Mouse (Mus musculus) stomach, embryonic 14.5 days (tissue): ENCODE results near the gene Kmt5b. TPM values are rescaled to one million over a fixed set of nuclear protein-coding genes. Genes with fewer than 3 reads are reported as not detected.

Source experiments
- ATAC-seq: fragments of 200-750 bp; cut with Nextera tagmentation; 2 replicates; pipeline ENCODE4 v1.8.0; 2017; ENCODE audit warnings: low read depth, moderate TSS enrichment; ENCODE audit not compliant: insufficient number of reproducible peaks, insufficient read depth, low FRiP score
- H3K27ac ChIP-seq: fragments of 300-500 bp; sonication (generic); 2 replicates; pipeline ENCODE4 v1.5.1; 2014; ENCODE audit warnings: mild to moderate bottlenecking, low read length, moderate library complexity, mixed read lengths
- H3K27me3 ChIP-seq: fragments of 300-500 bp; sonication (generic); 2 replicates; pipeline ENCODE4 v1.6.1; 2014; ENCODE audit warnings: low read length, control low read depth, mixed read lengths; ENCODE audit not compliant: control insufficient read depth, insufficient read depth
- H3K36me3 ChIP-seq: fragments of 300-500 bp; sonication (generic); 2 replicates; pipeline ENCODE4 v1.6.1; 2014; ENCODE audit warnings: mild to moderate bottlenecking, control low read depth, low read length, moderate library complexity, mixed read lengths; ENCODE audit not compliant: control insufficient read depth, insufficient read depth
- H3K4me1 ChIP-seq: fragments of 300-500 bp; sonication (generic); 2 replicates; pipeline ENCODE4 v1.6.1; 2014; ENCODE audit warnings: low read length, control low read depth, mixed read lengths; ENCODE audit not compliant: control insufficient read depth, insufficient read depth
- H3K4me2 ChIP-seq: fragments of 300-500 bp; sonication (generic); replicated peaks from 2 replicates; pipeline ENCODE4 v1.6.1; 2014; ENCODE audit warnings: low read depth, low read length, control low read depth
- H3K4me3 ChIP-seq: fragments of 300-500 bp; sonication (generic); 2 replicates; pipeline ENCODE4 v1.5.1; 2014; ENCODE audit warnings: low read depth, low read length, control low read depth
- H3K9ac ChIP-seq: fragments of 300-500 bp; sonication (generic); replicated peaks from 2 replicates; pipeline ENCODE4 v1.6.1; 2014; ENCODE audit warnings: low read depth, mild to moderate bottlenecking, control low read depth, low read length, moderate library complexity, mixed read lengths
- H3K9me3 ChIP-seq: fragments of 300-500 bp; sonication (generic); 2 replicates; pipeline ENCODE4 v1.6.1; 2016; ENCODE audit warnings: low read depth, low read length, control low read depth; ENCODE audit not compliant: control insufficient read depth
- WGBS: fragments of 180-500 bp; shearing (Covaris S2); extraction: QIAGEN DNeasy Blood & Tissue Kit; methylation state at CpG from one replicate; pipeline ENCODE4 v1.1.7; 2014; 5-methylcytosine and 5-hydroxymethylcytosine counted together
- polyA plus RNA-seq: library from polyadenylated mRNA; unstranded; fragments of >200 nt; fragmentation: Nextera tagmentation; extraction: Ambion mirVana; gene quantifications from 2 replicates; pipeline ENCODE4 v1.2.1, GENCODE M21; 2014

Kmt5b gene
- polyA plus RNA-seq, 1 experiment from 2014 or later: 41.5 TPM

DNA sequence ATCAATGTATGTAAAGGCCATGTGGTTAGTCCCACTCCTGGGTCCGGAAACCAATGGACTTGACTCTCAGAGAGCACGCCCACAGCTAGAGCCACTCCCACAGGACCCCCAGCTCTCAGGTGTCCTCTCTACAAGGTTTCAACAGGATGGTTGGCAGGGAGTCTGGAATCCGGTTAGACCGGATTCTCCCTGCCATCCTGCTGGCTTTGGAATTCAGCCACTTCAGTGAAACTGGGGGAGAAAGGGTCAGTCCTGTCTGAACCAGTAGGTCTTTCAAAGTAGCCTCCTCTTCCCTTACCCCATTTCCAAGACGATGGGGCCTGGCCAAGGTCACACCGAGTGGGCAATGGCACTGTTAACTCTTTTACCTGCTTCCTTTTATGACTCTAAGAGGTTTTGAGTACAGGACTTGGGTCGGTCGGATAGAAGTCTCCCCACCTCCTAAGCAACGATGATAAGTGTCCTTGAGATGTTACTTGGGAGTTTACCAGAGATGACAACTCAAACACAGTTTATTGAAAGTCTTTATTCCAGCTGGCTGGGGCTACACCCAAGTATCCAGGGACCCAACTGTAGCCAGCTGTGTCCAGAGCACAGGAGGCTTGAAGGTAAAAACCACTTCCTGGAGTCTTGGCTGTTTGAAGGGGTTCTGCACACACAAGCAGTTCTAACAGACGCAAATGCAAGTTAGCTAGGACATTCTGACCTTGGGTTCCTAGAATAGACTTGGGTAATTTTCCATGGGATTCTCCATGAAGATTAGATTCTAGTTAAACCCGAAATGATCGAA, 75.3 kb downstream of the Kmt5b start:
- H3K27me3 ChIP-seq: no peaks in the 10 kb centered on the region

GRCm38 (mm10) chr19:3843629-3844028, 76.4 kb downstream of the Kmt5b start:
- Histone ChIP-seq H3K4me2 (no peak overlapping the region), H3K9ac (no peak overlapping the region), H3K9me3 (no peaks in the 10 kb centered on the region), H3K4me3 (no peak overlapping the region), H3K27ac (no peak overlapping the region), H3K36me3 (no peaks in the 10 kb centered on the region), H3K4me1 (peaks cover 4% of the 10 kb centered on the region; the same call in 1 of the 2 replicates), H3K27me3 (no peaks in the 10 kb centered on the region)
- WGBS: 62% methylated on average over 2 of the region's 2 CpGs
- no peak for ATAC-seq

More for the DNA sequence above, 75.3 kb downstream of the Kmt5b start:
- no peaks in the 10 kb centered on the region for H3K9me3 ChIP-seq
- no peak overlapping the region for H3K4me2 ChIP-seq
- 35% methylated on average over 12 of the region's 12 CpGs for WGBS
- no peak overlapping the region for H3K4me3 ChIP-seq
- H3K9ac ChIP-seq: no peak overlapping the region
- peak; percentile 75 for ATAC-seq
- peaks cover 4% of the 10 kb centered on the region; the same call in 1 of the 2 replicates for H3K4me1 ChIP-seq
- H3K27ac ChIP-seq: peak overlapping the region; percentile 17; the same call in 1 of the 2 replicates
- no peaks in the 10 kb centered on the region for H3K36me3 ChIP-seq

GRCm38 (mm10) chr19:3844836-3845235, 77.6 kb downstream of the Kmt5b start:
- no peak for ATAC-seq
- Histone ChIP-seq H3K4me2 (no peak overlapping the region), H3K27me3 (no peaks in the 10 kb centered on the region), H3K4me3 (no peak overlapping the region), H3K9ac (no peak overlapping the region), H3K9me3 (no peaks in the 10 kb centered on the region), H3K36me3 (no peaks in the 10 kb centered on the region), H3K4me1 (peaks cover 1% of the 10 kb centered on the region; the same call in 1 of the 2 replicates), H3K27ac (no peak overlapping the region)
- 94% methylated on average over 1 of the region's 1 CpGs for WGBS

GRCm38 (mm10) chr19:3845339-3845738, 78.1 kb downstream of the Kmt5b start:
- Histone ChIP-seq H3K4me1 (no peaks in the 10 kb centered on the region), H3K36me3 (no peaks in the 10 kb centered on the region), H3K9ac (no peak overlapping the region), H3K27me3 (no peaks in the 10 kb centered on the region), H3K4me2 (no peak overlapping the region), H3K9me3 (no peaks in the 10 kb centered on the region), H3K27ac (no peak overlapping the region), H3K4me3 (no peak overlapping the region)
- WGBS: 93% methylated on average over 11 of the region's 11 CpGs
- ATAC-seq: no peak

- no peak for ATAC-seq
- Histone ChIP-seq H3K36me3 (no peaks in the 10 kb centered on the region), H3K4me2 (no peak overlapping the region), H3K4me3 (no peak overlapping the region), H3K4me1 (peaks cover 5% of the 10 kb centered on the region; the same call in 1 of the 2 replicates), H3K27ac (no peak overlapping the region), H3K9me3 (no peaks in the 10 kb centered on the region), H3K27me3 (no peaks in the 10 kb centered on the region), H3K9ac (no peak overlapping the region)
- WGBS: 88% methylated on average over 1 of the region's 1 CpGs
Observed at GRCm38 (mm10) chr19:3845803-3846406, 78.7 kb downstream of the Kmt5b start.

GRCm38 (mm10) chr19:3846676-3847604, 79.7 kb downstream of the Kmt5b start:
- no peak overlapping the region for H3K27ac ChIP-seq
- ATAC-seq: no peak
- H3K4me2 ChIP-seq: no peak overlapping the region

GRCm38 (mm10) chr19:3847711-3848110, 80.5 kb downstream of the Kmt5b start:
- WGBS: 86% methylated on average over 5 of the region's 5 CpGs
- H3K9me3 ChIP-seq: no peaks in the 10 kb centered on the region
- H3K27ac ChIP-seq: no peak overlapping the region
- no peak for ATAC-seq
- H3K4me3 ChIP-seq: no peak overlapping the region
- no peaks in the 10 kb centered on the region for H3K36me3 ChIP-seq
- peaks cover 7% of the 10 kb centered on the region; the same call in 1 of the 2 replicates for H3K4me1 ChIP-seq
- H3K4me2 ChIP-seq: no peak overlapping the region
- no peaks in the 10 kb centered on the region for H3K27me3 ChIP-seq
- no peak overlapping the region for H3K9ac ChIP-seq

More at GRCm38 (mm10) chr19:3846676-3847604, 79.7 kb downstream of the Kmt5b start:
- H3K4me3 ChIP-seq: no peak overlapping the region
- H3K9ac ChIP-seq: no peak overlapping the region
- 78% methylated on average over 10 of the region's 10 CpGs for WGBS
- peaks cover 7% of the 10 kb centered on the region; the same call in 1 of the 2 replicates for H3K4me1 ChIP-seq
- no peaks in the 10 kb centered on the region for H3K27me3 ChIP-seq
- no peaks in the 10 kb centered on the region for H3K36me3 ChIP-seq
- no peaks in the 10 kb centered on the region for H3K9me3 ChIP-seq

DNA sequence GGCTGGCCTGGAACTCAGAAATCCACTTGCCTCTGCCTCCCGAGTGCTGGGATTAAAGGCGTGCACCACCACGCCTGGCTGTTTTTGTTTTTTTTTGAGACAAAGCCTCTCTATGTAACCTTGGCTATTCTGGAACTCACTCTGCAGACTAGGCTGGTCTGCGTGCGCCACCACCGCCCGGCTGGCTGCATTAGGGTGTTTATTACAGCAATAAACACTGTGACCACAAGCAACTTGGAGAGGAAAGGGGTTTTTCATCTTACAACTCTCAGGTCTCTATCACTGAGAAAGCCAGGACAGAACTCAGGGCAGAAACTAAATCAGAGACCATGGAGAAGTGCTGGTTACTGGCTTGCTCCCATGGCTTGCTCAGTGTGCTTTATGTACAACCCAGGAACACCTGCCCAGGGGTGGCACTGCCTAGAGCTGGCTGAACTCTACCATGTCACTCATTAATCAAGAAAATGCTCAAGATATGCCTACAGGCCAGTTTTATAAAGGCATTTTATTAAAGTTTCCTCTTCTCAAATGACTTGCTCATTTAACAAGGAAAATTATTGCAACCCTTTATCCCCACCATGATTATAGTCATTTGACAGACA, 81.1 kb downstream of the Kmt5b start:
- Histone ChIP-seq H3K27me3 (no peaks in the 10 kb centered on the region), H3K27ac (no peak overlapping the region), H3K4me3 (no peak overlapping the region), H3K4me2 (no peak overlapping the region), H3K36me3 (no peaks in the 10 kb centered on the region), H3K9ac (no peak overlapping the region), H3K4me1 (peaks cover 7% of the 10 kb centered on the region; the same call in 1 of the 2 replicates), H3K9me3 (no peaks in the 10 kb centered on the region)
- no peak for ATAC-seq
- WGBS: 75% methylated on average over 7 of the region's 7 CpGs
